Mouse (Mus musculus): ENCODE measurements around the gene Samd3.

DNA sequence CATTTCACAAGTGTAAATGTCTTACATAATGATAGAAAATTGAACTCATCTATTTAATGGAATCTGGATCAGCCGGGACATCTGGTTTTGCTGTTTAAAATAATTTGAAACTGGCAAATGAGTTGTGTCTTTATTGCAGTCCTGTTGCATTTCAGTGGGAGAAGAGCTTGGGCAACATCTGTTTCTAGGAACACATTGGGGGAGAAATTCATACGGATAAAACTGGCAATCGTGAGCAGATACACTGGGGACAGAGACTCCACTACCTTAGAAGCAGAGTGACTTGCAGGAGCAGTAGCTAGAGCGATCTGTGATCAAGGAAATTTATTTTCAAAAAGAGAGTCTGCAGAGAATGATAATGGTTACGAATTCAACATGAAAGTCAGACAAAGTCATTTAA lies 44.2 kb upstream of the Samd3 start:
- TF ChIP-seq POLR2A (IDR thresholded peaks at IDR 0.05; ENCODE audit: insufficient read depth, low read depth, low read length) (no peak), CTCF (IDR thresholded peaks at IDR 0.05) (no peak)

Data from heart, adult 2 months (tissue).